Mouse (Mus musculus) yolk sac, embryonic 10.5 days (tissue): ENCODE data around the gene Nav2.

Experiments used
- DNase-seq: peaks from one replicate; pipeline ENCODE4 v3.0.0-alpha.2; 2017; ENCODE audit warnings: low spot score

Gene Nav2

GRCm38 (mm10) chr7:48908521-48909341 lies at the start of gene Nav2:
Gene Nav2 (plus strand): TSS chr7:48908716.
- no peak for DNase-seq

GRCm38 (mm10) chr7:48859362-48859761 lies 49.2 kb upstream of the Nav2 start:
- DNase-seq: no peak

- no peak for DNase-seq
Measured at GRCm38 (mm10) chr7:48860948-48861347, 47.6 kb upstream of the Nav2 start.

DNA sequence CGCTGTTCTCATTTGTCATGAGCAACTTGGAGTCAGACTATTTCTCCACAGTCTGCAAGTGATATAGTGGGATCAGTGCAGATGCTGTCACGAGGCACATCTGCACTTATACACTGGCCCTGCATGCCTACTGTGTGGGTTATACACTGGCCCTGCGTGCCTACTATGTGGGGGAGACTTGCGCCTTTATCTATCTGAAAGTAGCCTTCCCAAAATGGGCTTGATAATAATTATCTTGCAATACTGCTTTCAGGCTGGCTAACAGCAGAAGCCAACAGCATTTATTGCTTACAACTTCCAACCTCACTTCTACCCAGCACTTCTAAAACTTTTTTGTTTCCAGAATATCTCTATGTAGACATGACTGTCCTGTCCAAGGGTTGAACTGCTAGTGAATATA lies 46.7 kb upstream of the Nav2 start:
- DNase-seq: no peak

DNA sequence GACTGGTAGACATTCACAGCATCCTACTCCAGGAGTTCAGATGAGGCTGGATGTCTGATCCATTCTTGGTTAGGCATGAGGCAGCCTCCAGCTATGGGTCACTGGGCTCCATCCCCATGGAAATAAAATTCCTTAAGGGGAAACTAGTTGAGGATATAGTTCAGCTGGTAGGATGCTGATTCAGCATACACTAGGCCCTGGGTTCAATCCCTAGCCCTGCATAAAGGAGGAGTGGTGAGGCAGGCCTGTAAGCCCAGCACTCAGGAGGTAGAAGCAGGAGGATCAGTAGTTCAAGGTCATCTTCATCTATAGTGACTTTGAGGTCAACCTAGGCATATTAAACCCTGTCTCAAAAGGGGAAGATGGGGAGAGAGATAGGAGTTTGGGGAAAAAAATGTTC lies 44.3 kb upstream of the Nav2 start:
- DNase-seq: no peak

DNA sequence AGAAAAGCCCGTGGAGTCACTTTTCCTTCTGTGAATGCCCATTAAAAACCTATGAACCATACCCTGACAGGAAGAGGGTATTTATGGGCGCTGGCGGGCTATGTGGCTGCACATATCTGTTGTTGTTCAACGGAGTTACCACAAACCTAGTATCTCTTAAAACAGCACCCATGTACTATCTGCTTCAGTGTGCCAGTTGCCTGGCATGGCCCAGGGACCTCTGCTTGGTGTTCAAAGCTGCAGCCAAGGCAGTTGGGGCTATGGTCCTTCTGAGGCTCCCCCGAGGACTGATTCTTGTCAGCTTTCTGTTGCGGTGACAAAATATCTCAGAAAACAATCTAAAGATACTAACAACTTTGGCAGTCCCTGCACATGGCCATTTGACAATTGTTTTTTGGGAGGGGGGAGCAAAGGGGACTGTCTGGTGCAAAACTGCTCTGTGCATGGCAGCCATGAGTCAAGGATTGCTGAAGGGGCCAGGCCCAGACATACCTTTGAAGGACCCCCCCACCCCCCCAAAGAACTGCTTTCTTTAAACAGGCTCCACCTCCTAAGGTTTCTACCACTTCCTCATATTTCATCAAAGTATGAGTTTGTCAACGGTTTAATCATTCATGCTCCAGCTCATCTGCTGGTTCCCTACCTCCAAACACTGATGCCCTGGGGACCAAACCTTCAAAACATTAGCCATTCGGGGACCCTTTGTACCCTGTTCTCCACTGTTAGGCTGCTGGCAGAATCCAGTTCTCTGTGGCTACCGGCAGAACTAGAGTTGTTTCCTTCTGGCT lies 43.7 kb upstream of the Nav2 start:
- DNase-seq: no peak

DNA sequence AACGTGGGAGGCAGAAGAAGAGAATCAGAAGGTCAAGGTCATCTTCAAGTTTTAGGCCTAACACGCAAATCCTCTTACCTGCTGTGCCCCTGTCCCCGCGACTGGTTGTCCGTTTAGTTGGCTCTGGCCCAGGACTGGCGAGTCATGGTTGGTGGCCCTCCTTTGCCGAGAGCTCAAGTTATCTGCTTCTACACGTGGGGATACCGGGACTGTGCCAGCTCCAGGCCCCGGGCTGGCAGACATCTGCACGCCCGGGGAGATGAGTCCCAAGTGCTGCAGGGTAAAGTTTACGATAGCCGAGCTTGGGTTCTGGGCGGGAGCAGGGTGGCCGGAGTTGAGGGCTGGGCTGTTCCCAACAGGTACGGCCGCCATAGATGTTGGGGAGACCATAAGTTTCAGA lies 40.9 kb upstream of the Nav2 start:
- DNase-seq: no peak

DNA sequence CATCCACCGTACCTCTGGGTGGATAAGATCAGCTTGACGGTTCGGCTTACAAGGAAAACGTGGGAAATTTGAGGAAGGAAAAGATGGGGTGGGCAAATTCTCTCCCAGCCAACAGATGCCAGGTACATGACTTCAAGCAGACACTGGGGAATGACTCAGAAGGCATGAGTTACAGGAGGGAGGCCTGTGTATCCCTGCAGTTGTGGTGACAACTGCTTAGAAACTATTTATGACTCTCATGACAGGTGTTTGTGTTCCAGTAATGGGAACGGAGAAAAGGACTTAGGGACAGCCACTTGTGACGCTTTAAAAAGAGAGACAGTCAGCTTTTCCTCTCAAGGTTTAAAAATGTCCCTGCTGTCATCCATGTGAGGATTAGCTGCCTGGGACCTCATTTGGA lies 38.4 kb upstream of the Nav2 start:
- no peak for DNase-seq

- no peak for DNase-seq
Measured at GRCm38 (mm10) chr7:48870579-48871180, 37.8 kb upstream of the Nav2 start.

DNA sequence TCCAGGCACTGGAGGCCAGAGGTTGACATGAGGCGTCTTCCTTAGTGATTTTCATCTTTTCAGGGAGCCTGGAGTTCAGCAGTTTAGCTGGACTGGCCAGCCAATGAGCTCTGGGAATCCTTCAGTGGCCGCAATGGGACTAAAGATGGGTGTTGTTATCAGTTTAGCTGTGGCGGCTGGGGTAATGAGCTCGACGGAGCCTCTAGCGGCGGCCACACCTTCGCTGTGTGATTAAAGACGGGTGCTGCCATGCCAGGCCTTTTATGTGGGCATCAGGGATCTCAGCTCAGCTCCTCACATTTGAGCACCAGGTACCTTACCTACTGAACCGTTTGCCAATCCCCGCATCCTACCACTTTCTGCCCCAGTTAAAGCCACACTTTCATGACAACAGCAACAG lies 37.2 kb upstream of the Nav2 start:
- no peak for DNase-seq

DNA sequence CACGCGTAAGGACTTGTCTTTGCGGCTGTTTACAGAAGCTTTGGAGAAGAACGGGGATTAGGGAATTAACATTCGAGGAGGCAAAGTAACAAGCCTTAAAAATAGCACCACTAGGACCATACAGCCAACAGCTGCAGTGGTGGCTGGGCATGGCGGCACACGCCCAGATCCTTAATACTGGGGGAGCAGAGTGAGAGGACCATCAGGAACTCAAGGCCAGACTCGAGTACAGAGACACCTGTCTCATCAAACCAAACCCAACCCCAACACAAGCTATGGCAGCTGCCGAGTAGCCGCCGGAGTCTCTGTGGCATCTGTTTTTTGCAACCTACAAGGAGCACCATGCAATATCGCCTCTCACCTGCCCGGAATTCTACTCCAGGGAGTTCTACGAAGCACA lies 33.4 kb upstream of the Nav2 start:
- DNase-seq: no peak

DNA sequence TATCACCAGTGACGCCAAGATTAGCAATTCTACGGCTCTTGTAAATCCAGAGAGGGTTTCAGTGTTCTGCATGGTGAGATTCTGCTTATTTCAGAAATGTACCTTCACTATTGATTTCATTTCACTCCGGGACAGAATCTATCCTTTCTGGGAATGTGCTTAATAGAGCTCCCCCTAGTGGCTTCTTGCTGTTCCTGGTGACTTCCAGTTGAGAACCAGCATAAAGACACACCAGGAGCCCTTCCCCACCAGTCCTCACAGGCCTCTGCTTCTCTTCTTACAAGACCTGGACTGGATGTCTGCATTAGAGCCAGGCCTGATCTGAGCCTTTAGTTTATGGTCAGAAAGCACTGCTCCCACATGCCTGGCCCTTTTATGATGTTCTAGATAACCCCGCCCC lies 32.0 kb upstream of the Nav2 start:
- DNase-seq: peak; percentile 36

GRCm38 (mm10) chr7:48877786-48878390 lies 30.6 kb upstream of the Nav2 start:
- no peak for DNase-seq

DNA sequence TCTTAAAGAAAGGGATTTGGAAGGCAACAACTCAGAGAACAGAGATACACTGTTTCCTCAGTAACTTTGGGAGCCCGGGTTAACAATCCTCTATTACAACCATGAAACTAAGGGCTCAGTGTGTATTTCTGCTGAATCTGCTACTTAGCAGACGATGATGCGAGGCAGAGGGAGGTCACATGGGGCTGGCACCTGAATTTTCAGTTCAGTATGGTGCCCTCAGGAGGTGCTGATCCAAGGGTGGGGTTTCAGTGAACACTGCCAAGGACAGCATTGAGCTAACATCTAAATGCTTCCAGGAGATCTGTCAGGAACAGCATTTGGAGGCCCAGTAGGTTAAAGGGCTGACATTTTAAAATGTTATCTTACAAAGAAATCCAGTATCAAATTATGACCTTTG lies 28.9 kb upstream of the Nav2 start:
- DNase-seq: no peak

DNA sequence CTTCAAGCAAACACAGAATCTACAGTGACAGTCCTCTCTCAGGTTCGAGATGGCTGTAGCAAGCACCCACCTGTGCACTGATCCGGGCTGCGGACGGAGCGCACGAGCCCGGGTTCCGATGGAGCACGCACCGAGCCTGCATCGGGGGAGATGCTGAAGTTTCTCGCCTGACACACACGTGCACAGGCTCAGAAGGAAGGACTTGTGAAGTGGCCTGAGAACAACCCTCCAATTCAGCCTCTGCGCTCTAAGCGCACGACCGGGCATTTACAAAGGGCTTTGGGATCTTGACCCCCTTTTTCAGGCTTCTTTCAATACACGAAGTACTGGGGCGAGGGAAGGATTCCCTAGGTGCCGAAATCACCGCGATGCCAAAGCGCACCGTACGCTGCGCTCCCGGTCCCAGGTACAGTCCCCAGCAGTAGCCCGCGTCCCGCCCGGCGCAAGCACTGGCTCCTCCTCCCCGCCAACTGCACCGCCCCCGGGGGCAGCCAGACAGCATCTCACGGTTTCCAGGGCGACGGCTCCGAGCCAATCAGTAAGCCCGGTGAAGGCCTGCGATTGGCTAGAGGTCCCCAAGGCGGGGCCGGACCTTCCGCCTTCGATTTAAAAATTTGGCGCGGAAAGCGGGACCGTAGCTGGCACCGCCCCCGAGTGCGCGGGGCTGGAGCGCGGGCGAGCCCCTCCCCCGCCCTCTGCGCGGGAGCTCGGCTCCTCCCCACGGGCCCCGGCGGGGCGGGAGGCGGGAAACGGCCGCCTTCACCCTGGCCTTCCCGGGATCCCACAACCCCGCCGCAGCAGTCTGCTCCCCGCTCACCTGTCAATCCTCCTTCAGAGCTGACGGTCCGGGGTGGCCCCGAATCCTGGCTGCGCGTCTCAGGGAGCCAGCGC lies 27.7 kb upstream of the Nav2 start:
- peak; percentile 99 for DNase-seq

GRCm38 (mm10) chr7:48881486-48881885 lies 27.0 kb upstream of the Nav2 start, which contains the start of gene E2f8:
Gene E2f8 (minus strand): TSS chr7:48881596.
- peak; percentile 85 for DNase-seq

DNA sequence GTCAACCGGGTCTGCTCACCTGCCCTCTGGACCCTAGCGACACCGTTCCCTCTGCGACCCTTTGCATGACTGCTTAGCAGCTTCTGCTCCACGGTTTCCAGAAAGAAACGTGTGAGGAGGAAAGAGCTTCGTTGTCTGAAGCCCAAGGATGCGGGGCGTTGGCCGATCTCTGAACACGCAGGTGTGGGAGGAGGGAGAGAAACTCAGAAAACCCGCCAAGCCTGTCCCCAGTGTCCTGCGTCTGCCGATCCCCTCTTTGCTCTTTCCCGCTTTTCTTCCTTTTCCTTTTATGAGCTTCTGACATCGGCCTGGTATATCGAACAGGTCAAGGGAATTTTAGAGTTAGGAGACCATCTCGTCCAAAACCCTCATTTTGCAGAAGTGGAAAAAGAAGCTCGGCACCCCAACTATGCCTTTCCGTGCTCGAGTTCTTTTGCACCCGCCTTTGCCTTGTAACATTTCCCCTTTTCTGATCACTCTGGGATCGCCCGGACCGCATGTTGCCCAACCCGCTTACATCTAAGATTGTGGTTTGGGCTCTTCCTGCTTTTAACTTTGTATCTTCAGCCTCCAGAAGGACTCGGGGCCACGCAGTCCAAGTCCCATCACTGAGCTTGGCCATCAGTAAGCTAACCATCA lies 26.4 kb upstream of the Nav2 start:
- DNase-seq: peak; percentile 72

- DNase-seq: no peak
Measured at GRCm38 (mm10) chr7:48883525-48884265, 24.8 kb upstream of the Nav2 start.

GRCm38 (mm10) chr7:48884266-48884611 lies 24.3 kb upstream of the Nav2 start:
- DNase-seq: no peak

- DNase-seq: no peak
Measured at GRCm38 (mm10) chr7:48887973-48888372, 20.5 kb upstream of the Nav2 start.
